Mouse (Mus musculus) olfactory bulb, adult 2 months (tissue): Measurements from ENCODE around the gene Desi1.

Source experiments
- CTCF ChIP-seq: fragments of 200-500 bp; IDR thresholded peaks from 2 replicates; pipeline ENCODE4 v1.5.1; 2012; ENCODE audit warnings: low read depth, mild to moderate bottlenecking, low read length, moderate library complexity; ENCODE audit not compliant: insufficient read depth
- POLR2A ChIP-seq: fragments of 200-500 bp; IDR thresholded peaks from 2 replicates; pipeline ENCODE4 v1.6.1; 2012; ENCODE audit warnings: mild to moderate bottlenecking, low read depth, low read length, moderate library complexity; ENCODE audit not compliant: insufficient read depth

GRCm38 (mm10) chr15:82014745-82015391 lies 18.8 kb downstream of the Desi1 start:
- TF ChIP-seq CTCF (no peak), POLR2A (no peak)
